Mouse (Mus musculus) layer of hippocampus, postnatal 36 days (tissue): Measurements from ENCODE around the gene Galk1. TPM values are rescaled to one million over a fixed set of nuclear protein-coding genes. Genes with fewer than 3 reads are reported as not detected.

Experiments used
- DNase-seq, 2 experiments: peaks; one replicate each; pipeline ENCODE4 v3.0.0; 2022
- total RNA-seq, 2 experiments: library from RNA; stranded (reverse); gene quantifications; 2 replicates each; pipeline ENCODE4 v1.2.3; 2021

Gene Galk1
- total RNA-seq, 2 experiments from 2014 or later: 13.4 to 14.2 TPM

DNA sequence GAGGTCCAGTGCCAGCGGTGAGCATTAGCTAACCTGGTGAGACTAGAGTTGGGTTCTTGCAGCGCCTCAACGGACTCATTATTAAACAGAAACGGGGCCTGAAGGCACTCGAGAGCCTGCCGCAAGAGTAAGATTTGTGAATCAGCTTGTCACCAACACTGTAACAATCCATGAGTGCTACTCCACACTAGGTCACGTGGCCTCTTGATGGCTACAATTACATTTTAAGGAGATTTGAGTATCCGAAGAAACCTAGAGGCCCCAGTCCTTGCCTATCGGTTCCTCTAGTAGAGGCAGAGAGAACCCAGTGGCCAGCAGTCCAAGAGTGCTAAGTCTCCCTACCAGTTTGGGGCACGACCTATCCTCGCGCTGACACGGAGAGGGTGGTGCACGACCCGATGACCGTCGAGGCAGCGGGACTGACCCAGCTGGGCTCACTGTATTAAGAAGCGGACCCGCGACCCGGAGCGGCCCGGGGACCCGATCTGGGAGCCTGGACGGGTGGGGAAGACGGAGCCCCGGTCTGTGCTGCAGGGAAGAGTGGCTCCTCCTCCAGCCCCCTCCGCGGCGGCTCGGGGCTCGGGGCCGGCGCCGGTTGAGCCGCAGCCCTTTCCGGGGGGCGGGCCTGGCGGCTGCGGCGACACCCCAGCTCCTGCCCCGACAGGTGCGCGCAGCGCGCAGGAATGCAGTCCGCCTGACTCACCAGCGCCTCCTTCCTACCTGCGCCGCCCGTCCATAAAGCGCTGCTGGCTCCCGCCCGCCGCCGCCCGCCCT is 38.0 kb downstream of the Galk1 start, which contains the start of gene Itgb4:
Itgb4 (plus strand) TSS at position 401 of the 774 bp plus-strand sequence.
- no peak for DNase-seq

DNA sequence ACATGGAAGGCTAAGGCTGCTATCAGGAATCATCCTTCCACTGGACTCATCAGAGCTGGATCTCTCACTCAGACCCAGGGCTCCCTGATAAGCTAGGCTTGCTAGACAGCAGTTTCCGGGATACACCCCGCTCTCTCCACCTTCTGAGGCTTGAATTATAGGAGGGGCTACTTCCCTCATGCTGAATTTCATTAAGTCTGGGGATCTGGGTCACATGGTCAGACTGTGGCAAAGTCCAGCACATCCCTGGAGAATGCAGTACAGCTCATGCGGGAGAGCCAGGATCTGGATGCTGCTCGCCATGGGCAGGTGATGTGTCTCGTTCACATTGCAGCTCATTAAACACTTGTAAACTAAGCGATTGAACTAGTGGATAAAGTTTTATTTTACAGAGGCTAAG is 41.5 kb downstream of the Galk1 start:
- no peak for DNase-seq

DNA sequence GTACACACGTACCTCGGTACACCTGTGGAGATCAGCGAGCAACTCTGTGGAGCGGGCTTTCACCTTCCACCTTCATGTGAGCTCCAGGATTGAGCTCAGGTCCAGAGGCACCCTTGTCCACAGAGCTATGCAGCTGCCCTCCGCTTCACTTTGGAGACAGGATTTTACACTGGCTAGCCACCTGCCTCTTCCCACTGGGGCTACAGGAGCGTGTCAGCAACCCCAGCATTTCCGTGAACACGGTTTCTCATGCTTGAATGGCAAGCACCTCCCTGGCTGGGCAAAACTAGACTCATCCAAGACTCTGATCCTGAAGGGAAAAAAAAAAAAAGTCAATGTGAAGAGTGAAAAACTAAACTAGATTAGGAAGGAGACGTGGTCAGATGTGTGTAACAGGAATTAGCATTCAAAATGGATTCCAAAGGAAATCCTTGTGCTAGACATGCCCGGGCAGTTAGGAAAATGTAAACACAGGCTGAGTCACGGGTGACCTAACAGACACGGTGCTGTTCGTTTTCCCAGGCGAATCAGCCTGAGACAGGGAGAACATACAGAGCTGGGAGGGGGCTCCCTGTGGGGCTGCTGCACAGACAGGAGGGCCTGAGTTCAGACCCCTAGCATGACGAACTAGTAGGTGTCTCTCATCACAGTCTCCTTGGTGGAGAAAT is 42.4 kb downstream of the Galk1 start:
- DNase-seq: no peak

DNA sequence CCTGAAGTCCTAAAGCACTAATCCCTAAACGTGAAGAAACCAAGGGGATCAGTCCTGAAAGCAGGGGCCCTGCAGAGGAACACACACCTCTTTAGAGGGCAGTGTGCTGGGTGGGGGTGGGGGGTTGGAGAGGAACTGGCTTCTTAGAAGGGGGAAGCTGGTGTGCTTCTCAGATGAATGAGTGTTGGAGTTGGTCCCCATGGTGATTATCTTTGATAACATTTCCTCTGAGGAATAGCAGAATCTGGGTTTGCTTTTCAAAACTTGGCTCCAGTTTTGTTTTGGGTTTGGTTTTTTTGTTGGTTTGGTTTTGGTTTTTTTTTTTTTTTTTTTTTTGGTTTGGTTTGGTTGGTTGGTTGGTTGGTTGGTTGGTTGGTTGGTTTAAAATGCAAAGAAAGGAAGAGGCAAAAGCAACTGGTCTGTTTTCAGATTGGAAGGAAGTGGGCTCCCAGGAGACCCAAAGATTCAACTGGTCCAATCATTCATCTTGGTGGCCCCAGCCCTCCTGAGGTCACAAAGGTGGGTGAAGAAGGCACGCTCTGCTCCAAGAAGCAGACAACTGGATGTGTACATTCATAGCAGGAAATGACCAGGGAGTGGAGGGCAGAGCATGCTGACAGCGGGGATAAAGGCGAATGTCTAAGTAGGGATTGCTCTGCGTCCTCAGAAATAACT is 43.7 kb downstream of the Galk1 start:
- DNase-seq: no peak

DNA sequence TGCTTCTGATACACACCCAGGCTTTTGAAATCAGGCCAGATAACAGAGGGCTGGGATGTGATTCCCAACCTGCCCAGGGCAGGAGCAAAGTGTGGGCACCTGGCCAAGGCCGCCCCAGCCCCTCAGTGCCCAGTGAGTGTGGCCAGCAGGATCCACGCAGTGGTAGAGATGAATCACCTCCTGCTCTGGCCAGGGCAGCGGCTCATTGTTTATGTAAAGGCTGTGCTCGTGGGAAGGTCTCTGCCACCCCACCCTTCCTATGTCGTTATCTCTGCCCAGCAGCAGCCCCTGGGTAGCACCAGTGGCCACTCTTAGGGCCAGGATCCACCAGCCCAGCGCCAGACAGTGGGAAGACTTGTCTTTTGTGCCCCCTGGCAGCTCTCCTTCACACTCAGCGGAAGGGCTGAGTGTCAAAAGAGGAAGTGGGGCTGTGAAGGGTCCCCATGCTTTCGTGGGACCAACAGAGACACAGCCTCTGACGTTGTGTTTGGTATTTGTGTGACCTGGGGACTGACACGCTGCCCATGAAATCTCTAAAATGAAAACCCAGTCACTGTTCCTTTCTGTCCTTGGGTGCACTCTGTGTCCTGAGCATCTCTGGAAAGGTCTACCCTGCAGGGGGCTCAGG is 47.4 kb downstream of the Galk1 start:
- no peak for DNase-seq

DNA sequence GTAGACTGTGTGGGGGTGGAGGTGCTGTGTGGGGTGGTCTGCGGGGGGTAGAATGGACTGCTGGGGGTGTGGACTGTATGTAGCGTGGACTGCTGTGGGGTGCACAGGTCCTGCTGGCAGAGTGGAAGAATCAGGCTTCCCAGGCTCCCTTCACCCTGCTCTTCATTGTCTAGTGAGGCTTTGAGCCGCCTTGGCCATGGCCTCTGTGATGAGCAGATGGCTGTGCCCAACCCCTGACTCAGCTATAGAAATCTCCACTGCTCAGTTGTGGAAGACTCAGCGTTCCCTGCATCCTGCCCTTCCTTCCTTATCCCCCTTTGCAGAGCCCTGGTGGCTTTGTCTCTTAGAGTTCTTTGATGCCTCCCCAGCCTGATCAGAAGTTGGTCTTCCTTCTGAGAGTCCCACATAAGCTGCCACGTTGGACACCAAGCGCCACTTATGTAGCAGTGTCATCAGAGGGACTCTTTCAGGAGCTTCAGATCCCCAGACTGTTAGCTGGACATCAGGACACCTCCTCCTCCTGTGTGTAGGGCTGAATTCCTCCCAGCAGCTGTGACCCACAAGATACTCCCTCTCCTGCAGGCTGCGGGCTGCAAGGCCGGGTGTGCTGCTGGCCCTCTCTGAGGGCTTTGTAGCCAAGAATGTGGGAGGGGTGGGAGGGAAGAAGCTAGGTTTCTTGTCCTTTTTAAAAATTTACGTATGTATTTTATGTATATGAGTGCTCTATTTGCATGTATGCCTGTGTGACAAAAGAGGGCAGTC is 49.7 kb downstream of the Galk1 start:
- DNase-seq: no peak

DNA sequence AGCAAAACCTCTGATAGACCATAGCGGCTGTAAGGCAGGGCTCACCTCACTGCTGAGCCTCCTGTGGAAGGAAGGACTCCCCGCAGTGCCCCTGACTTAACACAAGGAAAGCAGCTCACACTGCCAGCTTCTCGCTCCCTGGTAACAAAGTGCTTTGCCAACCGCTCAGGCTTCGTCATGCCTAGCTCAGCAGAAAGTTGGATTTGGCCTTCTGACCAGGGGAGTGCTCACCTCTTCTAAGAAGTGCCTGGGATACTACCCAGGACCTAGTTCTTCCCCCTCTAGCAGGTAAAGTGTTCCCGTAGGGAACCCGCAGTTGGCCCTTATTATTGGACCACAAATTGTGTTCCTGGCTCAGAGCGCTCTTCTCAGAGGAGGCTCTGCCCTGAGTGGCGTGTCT is 53.5 kb downstream of the Galk1 start:
- DNase-seq: no peak

Other genes starting within 250 kb of the Galk1 start
- 10 to 100 TPM; 49.6 to 50.1 TPM for gene Tmem94, start 247.3 kb downstream of the Galk1 start, total RNA-seq
- gene Caskin2, start 199.1 kb downstream of the Galk1 start, total RNA-seq: 10 to 100 TPM; 19.5 to 19.6 TPM
- 10 to 100 TPM; 12.0 to 12.7 TPM for gene Tsen54, start 198.0 kb downstream of the Galk1 start, total RNA-seq
- gene Llgl2, start 188.7 kb downstream of the Galk1 start, total RNA-seq: 1 to 10 TPM; 1.2 to 2.4 TPM
- gene Myo15b, start 154.3 kb downstream of the Galk1 start, total RNA-seq: under 1 TPM in 1 of 2 experiments, not detected in 1; 0.20 TPM
- gene Smim5, start 112.8 kb downstream of the Galk1 start, total RNA-seq: under 1 TPM in 1 of 2 experiments, not detected in 1; 0.72 TPM
- gene Smim6, start 100.7 kb downstream of the Galk1 start, total RNA-seq: not detected
- 10 to 100 TPM; 52.2 to 58.2 TPM for gene Sap30bp, start 79.4 kb downstream of the Galk1 start, total RNA-seq
- gene Recql5, start 79.2 kb downstream of the Galk1 start, total RNA-seq: 10 to 100 TPM; 30.4 to 35.1 TPM
- 1 to 10 TPM; 8.2 to 9.7 TPM for gene Itgb4, start 38.0 kb downstream of the Galk1 start, total RNA-seq
- gene H3f3b, start 15.2 kb upstream of the Galk1 start, total RNA-seq: 100 to 1,000 TPM; 263 to 275 TPM
- gene Unk, start 17.6 kb upstream of the Galk1 start, total RNA-seq: 10 to 100 TPM; 19.4 to 21.9 TPM
- 1 to 10 TPM; 1.9 to 2.4 TPM for gene Unc13d, start 65.2 kb upstream of the Galk1 start, total RNA-seq
- gene Wbp2, start 74.3 kb upstream of the Galk1 start, total RNA-seq: 100 to 1,000 TPM; 402 to 404 TPM
- gene Trim47, start 114.5 kb upstream of the Galk1 start, total RNA-seq: 1 to 10 TPM; 4.4 to 4.6 TPM
- 1 to 10 TPM; 7.1 to 8.0 TPM for gene Trim65, start 118.4 kb upstream of the Galk1 start, total RNA-seq
- gene Mrpl38, start 126.1 kb upstream of the Galk1 start, total RNA-seq: 10 to 100 TPM; 55.1 to 58.2 TPM
- 10 to 100 TPM; 80.9 to 95.6 TPM for gene Fbf1, start 155.4 kb upstream of the Galk1 start, total RNA-seq
- gene Ten1, start 186.1 kb upstream of the Galk1 start, total RNA-seq: 10 to 100 TPM; 36.1 to 45.4 TPM
- gene Acox1, start 186.3 kb upstream of the Galk1 start, total RNA-seq: 100 to 1,000 TPM; 119 to 126 TPM
- gene Evpl, start 225.4 kb upstream of the Galk1 start, total RNA-seq: under 1 TPM; 0.25 to 0.85 TPM